Mouse (Mus musculus) spleen, adult 2 months (tissue): ENCODE measurements around the gene Bcat2. TPM values are rescaled to one million over a fixed set of nuclear protein-coding genes. Genes with fewer than 3 reads are reported as not detected.

Experiments
- DNase-seq, 2 experiments: peaks; one replicate each; pipeline versions ENCODE4 v3.0.0 to v3.0.0-alpha.2; 2012 to 2021; ENCODE audit warnings: low spot score in 2 of 2, low read depth in 1 of 2
- H3K27ac ChIP-seq: fragments of 200-500 bp; 2 replicates; pipeline ENCODE4 v1.5.1; 2012; ENCODE audit warnings: low read length, inconsistent platforms; ENCODE audit not compliant: insufficient read depth
- H3K27me3 ChIP-seq: fragments of 200-500 bp; 2 replicates; pipeline ENCODE4 v1.6.1; 2012; ENCODE audit warnings: mild to moderate bottlenecking, moderate library complexity, low read length, inconsistent platforms; ENCODE audit not compliant: control insufficient read depth, insufficient read depth
- H3K36me3 ChIP-seq: fragments of 200-500 bp; 2 replicates; pipeline ENCODE4 v1.6.1; 2012; ENCODE audit warnings: mild to moderate bottlenecking, low read length, inconsistent platforms; ENCODE audit not compliant: control insufficient read depth, insufficient read depth
- H3K4me1 ChIP-seq: fragments of 200-500 bp; 2 replicates; pipeline ENCODE4 v1.6.1; 2011; ENCODE audit warnings: inconsistent platforms; ENCODE audit not compliant: control insufficient read depth, insufficient read depth, insufficient read length
- H3K4me3 ChIP-seq: fragments of 200-500 bp; 2 replicates; pipeline ENCODE4 v1.5.1; 2011; ENCODE audit warnings: mild to moderate bottlenecking, inconsistent platforms; ENCODE audit not compliant: insufficient read depth, insufficient read length; ENCODE audit errors: extremely low read depth
- CTCF ChIP-seq: fragments of 200-500 bp; IDR thresholded peaks from 2 replicates; pipeline ENCODE4 v1.5.1; 2011; ENCODE audit warnings: mild to moderate bottlenecking, inconsistent platforms; ENCODE audit not compliant: insufficient read depth, insufficient read length, insufficient replicate concordance; ENCODE audit errors: extremely low read depth
- POLR2A ChIP-seq: fragments of 200-500 bp; IDR thresholded peaks from 2 replicates; pipeline ENCODE4 v1.6.1; 2011; ENCODE audit warnings: low read depth, low read length, inconsistent platforms
- WGBS: fragments of 180-500 bp; shearing (Covaris S2); methylation state at CpG from one replicate; pipeline ENCODE4 v1.1.7; 2018; 5-methylcytosine and 5-hydroxymethylcytosine counted together
- polyA plus RNA-seq: library from polyadenylated mRNA; depleted of rRNA; stranded (reverse); fragments of >200 nt; gene quantifications from 2 replicates; pipeline ENCODE4 v1.2.3, GENCODE M21; 2012

The Bcat2 gene
- polyA plus RNA-seq, 1 experiment, result 55.6 TPM

DNA sequence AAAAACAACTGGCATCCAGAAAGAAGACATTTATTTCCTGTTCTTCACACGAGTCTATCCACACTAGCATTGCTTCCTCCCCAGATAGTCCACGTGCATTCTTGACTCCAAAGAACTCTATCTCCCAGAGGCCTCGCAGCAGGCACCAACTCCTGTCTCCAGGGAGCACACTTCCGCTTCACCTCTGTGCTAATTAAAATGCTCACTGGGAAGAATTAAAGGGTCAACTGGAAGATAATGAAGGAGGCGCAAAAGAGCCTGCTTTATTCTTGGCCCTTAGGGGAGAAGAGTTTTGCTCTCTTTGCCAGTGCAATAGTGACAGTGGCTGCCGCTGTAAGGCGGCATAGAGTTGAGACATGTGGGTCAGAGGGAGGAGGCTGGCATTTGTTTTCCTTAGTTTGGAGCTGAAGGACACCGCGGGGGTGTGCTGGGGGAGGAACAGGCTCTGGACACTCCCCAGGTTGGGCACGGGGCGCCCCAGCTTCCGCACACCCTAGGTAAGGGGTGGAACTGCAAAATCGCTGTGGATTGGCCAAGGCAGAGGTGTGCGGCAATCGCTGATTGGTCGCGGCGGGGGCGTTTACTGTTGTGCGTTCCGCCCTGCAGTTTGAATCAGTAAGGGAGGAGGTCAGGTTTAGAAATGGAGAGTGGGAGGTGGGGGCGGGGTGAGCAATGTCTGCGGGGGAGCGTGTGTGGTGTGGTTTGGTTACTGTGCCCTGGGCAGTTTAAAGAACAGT, 2.0 kb upstream of the Bcat2 start:
- Histone ChIP-seq H3K4me3 (peak overlapping the region; percentile 57), H3K27ac (peak overlapping the region; percentile 81), H3K4me1 (peaks cover 12% of the 10 kb centered on the region; the same call in 1 of the 2 replicates), H3K27me3 (no peaks in the 10 kb centered on the region), H3K36me3 (no peaks in the 10 kb centered on the region)
- 1% methylated on average over 24 of the region's 24 CpGs for WGBS
- peak; percentile 72 to 87 for DNase-seq
- no peak for TF ChIP-seq CTCF

DNA sequence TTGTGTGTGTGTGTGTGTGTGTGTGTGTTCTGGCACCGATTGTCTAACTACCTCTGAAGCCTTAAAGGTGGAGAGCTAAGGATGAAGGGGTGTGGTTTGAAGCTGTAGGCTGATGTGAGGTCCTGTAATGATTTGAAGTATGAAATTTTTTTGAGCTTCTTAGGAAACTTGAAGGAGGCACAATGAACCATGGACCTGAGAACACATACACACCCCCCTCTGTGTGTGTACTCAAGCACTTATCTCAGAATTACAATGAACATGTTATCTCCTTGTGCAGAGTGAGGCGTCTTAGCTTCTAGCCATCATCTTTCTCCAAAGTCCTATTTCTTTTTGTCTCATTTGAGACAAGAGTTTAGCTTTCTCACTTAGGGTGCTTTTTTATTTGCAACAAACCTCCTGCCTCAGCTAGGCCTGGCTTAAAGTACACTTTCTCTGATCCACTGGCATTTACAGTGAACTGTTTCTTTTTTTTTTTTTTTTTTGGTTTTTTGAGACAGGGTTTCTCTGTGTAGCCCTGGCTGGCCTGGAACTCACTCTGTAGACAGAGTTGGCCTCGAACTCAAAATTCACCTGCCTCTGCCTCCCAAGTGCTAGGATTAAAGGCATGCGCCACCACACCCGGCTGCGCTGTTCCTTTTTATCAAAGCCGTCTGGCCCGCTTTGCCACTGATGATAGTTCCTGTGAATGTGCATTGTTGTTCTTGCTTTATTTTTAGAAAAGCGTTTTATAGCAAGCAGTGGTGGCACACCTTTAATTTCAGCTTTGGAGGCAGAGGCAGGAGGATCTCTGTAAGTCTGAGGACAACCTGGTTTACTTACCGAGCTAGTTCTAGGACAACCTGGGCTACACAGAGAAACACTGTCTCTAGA, 1.1 kb upstream of the Bcat2 start:
- TF ChIP-seq CTCF, result no peak
- no peak for TF ChIP-seq POLR2A
- Histone ChIP-seq H3K36me3 (no peaks in the 10 kb centered on the region), H3K27me3 (no peaks in the 10 kb centered on the region), H3K4me3 (no peak overlapping the region), H3K27ac (peak overlapping the region; percentile 51), H3K4me1 (peaks cover 12% of the 10 kb centered on the region; the same call in 1 of the 2 replicates)
- WGBS, result 70% methylated on average over 10 of the region's 10 CpGs
- no peak for DNase-seq

DNA sequence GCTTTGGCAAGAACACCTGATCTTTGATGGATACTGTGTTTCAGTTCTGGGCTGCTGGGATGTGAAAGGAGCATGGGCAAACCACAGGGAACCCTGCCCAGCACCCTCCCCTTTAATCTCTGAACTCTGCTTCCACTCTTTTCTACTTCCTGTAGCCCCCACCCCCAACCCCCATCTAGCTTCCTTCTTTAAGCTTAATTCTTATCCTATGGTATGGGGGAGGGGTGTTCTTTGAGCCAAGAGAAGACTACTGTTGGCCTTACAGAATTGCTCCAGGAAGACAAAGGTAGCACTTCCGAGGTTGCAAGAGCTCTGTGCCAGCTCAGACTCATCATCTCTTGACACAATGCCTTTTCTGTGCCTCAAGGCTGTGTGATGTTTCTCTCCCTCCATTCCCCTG, 2.0 kb downstream of the Bcat2 start:
- H3K27me3 ChIP-seq, result no peaks in the 10 kb centered on the region
- WGBS, result 25% methylated on average over 1 of the region's 1 CpGs
- TF ChIP-seq CTCF (no peak), POLR2A (no peak)

GRCm38 (mm10) chr7:45573954-45574353, 4.0 kb downstream of the Bcat2 start:
- no peak for TF ChIP-seq CTCF
- no peak for TF ChIP-seq POLR2A
- Histone ChIP-seq H3K27me3 (no peaks in the 10 kb centered on the region), H3K36me3 (peaks cover 6% of the 10 kb centered on the region), H3K4me3 (no peak overlapping the region), H3K4me1 (peaks cover 12% of the 10 kb centered on the region; the same call in 1 of the 2 replicates), H3K27ac (no peak overlapping the region)
- 79% methylated on average over 8 of the region's 8 CpGs for WGBS
- no peak for DNase-seq

More for the DNA sequence above, 2.0 kb downstream of the Bcat2 start:
- DNase-seq, result no peak
- H3K36me3 ChIP-seq, result peaks cover 3% of the 10 kb centered on the region; the same call in 1 of the 2 replicates
- peaks cover 12% of the 10 kb centered on the region; the same call in 1 of the 2 replicates for H3K4me1 ChIP-seq
- H3K4me3 ChIP-seq, result no peak overlapping the region
- no peak overlapping the region for H3K27ac ChIP-seq

- 91% methylated on average over 15 of the region's 15 CpGs for WGBS
- H3K4me3 ChIP-seq, result no peak overlapping the region
- no peaks in the 10 kb centered on the region for H3K27me3 ChIP-seq
- H3K27ac ChIP-seq, result no peak overlapping the region
- peaks cover 6% of the 10 kb centered on the region for H3K36me3 ChIP-seq
- no peak for DNase-seq
- peaks cover 11% of the 10 kb centered on the region; the same call in 1 of the 2 replicates for H3K4me1 ChIP-seq
- TF ChIP-seq CTCF (no peak), POLR2A (no peak)
These were observed 4.8 kb downstream of the Bcat2 start for GRCm38 (mm10) chr7:45574472-45575379.

GRCm38 (mm10) chr7:45585923-45586322, 16.0 kb downstream of the Bcat2 start:
- Histone ChIP-seq H3K4me3 (no peak overlapping the region), H3K36me3 (peaks cover 5% of the 10 kb centered on the region; the same call in 1 of the 2 replicates), H3K4me1 (no peaks in the 10 kb centered on the region; the same call in 1 of the 2 replicates), H3K27ac (no peak overlapping the region), H3K27me3 (no peaks in the 10 kb centered on the region)
- TF ChIP-seq POLR2A (no peak), CTCF (no peak)
- no peak for DNase-seq
- WGBS, result 90% methylated on average over 6 of the region's 6 CpGs
